Mouse (Mus musculus) kidney, adult 2 months (tissue): ENCODE results near the gene Skida1. TPM values are rescaled to one million over a fixed set of nuclear protein-coding genes. Genes with fewer than 3 reads are reported as not detected.

Source experiments
- DNase-seq: peaks from one replicate; pipeline ENCODE4 v3.0.0; 2021
- H3K27ac ChIP-seq: fragments of 200-500 bp; 2 replicates; pipeline ENCODE4 v1.5.1; 2012; ENCODE audit warnings: low read depth, low read length, control low read depth, inconsistent platforms; ENCODE audit not compliant: insufficient read depth
- H3K27me3 ChIP-seq: fragments of 200-500 bp; replicated peaks from 2 replicates; pipeline ENCODE4 v1.6.1; 2012; ENCODE audit warnings: mild to moderate bottlenecking, moderate library complexity, low read length, inconsistent platforms; ENCODE audit not compliant: control insufficient read depth, insufficient read depth
- H3K36me3 ChIP-seq: fragments of 200-500 bp; 2 replicates; pipeline ENCODE4 v1.6.1; 2012; ENCODE audit warnings: mild to moderate bottlenecking, moderate library complexity, low read length, inconsistent platforms; ENCODE audit not compliant: control insufficient read depth, insufficient read depth
- H3K4me1 ChIP-seq: fragments of 200-500 bp; 2 replicates; pipeline ENCODE4 v1.6.1; 2011; ENCODE audit warnings: low read length; ENCODE audit not compliant: control insufficient read depth, insufficient read depth
- H3K4me3 ChIP-seq: fragments of 200-500 bp; 2 replicates; pipeline ENCODE4 v1.5.1; 2011; ENCODE audit warnings: mild to moderate bottlenecking, low read depth, low read length, control low read depth; ENCODE audit not compliant: insufficient read depth
- CTCF ChIP-seq: fragments of 200-500 bp; conservative IDR thresholded peaks from 2 replicates; pipeline ENCODE4 v1.5.1; 2011; ENCODE audit warnings: low read depth, mild to moderate bottlenecking, control low read depth, low read length, moderate library complexity, mixed read lengths; ENCODE audit not compliant: insufficient read depth, insufficient read length
- POLR2A ChIP-seq: fragments of 200-500 bp; IDR thresholded peaks from one replicate; pipeline ENCODE4 v1.6.1; 2011; ENCODE audit warnings: low read depth, low read length, control low read depth
- WGBS: fragments of 180-500 bp; shearing (Covaris S2); methylation state at CpG from one replicate; pipeline ENCODE4 v1.1.7; 2018; 5-methylcytosine and 5-hydroxymethylcytosine counted together
- polyA plus RNA-seq: library from polyadenylated mRNA; depleted of rRNA; stranded (reverse); fragments of >200 nt; gene quantifications from 2 replicates; pipeline ENCODE4 v1.2.3, GENCODE M21; 2012; rRNA removed

The Skida1 gene
- polyA plus RNA-seq, 1 experiment: 2.4 TPM

DNA sequence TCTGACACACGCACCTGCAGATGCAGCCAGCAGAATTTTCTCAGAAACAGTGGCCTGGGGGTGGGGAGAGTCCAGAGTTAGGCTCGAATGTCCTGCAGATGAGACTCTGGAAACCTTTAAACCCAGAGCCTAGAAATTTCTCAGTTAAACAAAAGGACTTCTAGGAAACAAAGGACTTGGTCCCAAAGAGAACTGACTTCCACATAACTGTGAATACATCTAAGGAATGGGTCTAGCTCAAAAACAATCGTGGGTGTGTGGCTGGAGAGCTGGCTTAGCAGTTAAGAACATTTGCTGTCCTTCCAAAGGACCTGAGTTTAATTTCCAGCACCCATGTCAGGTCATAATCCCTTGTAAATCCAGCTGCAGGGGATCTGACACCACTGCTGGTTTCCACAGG, 33.3 kb downstream of the Skida1 start:
- Histone ChIP-seq H3K4me3 (no peak overlapping the region), H3K4me1 (no peaks in the 10 kb centered on the region), H3K27ac (no peak overlapping the region), H3K27me3 (no peaks in the 10 kb centered on the region), H3K36me3 (no peaks in the 10 kb centered on the region)
- peak; percentile 14 for DNase-seq
- 53% methylated on average over 3 of the region's 3 CpGs for WGBS
- no peak for TF ChIP-seq POLR2A
- TF ChIP-seq CTCF: no peak

GRCm38 (mm10) chr2:18012866-18013265, 36.0 kb downstream of the Skida1 start:
- H3K4me3 ChIP-seq: no peak overlapping the region
- no peaks in the 10 kb centered on the region for H3K27me3 ChIP-seq
- no peak overlapping the region for H3K27ac ChIP-seq
- TF ChIP-seq POLR2A: no peak
- TF ChIP-seq CTCF: no peak
- WGBS: 92% methylated on average over 3 of the region's 3 CpGs
- DNase-seq: no peak
- no peaks in the 10 kb centered on the region for H3K36me3 ChIP-seq
- H3K4me1 ChIP-seq: no peaks in the 10 kb centered on the region

DNA sequence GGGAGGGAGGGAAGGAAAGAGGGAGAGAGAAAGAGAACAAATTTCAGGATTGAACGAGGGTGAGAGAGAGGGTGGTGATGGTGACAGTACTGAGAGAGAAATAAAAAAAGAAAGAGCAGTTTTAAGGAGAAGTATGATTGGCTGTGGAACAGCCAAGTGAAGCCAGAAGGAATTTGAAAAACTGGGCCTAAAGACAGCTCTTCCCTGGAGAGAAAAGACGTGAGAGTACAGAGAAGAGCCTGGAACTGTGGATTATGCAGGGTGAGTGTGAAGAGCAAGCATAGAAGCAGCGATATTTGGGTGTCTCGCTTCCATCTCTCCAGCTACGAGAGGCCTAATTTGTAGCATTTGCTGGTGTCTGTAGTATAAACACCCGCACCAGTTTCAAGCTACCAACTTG, 37.6 kb downstream of the Skida1 start:
- WGBS: 90% methylated on average over 6 of the region's 6 CpGs
- Histone ChIP-seq H3K4me3 (no peak overlapping the region), H3K4me1 (no peaks in the 10 kb centered on the region), H3K27me3 (no peaks in the 10 kb centered on the region), H3K36me3 (no peaks in the 10 kb centered on the region), H3K27ac (no peak overlapping the region)
- DNase-seq: no peak
- TF ChIP-seq POLR2A: no peak
- no peak for TF ChIP-seq CTCF

GRCm38 (mm10) chr2:18005137-18005536, 43.7 kb downstream of the Skida1 start:
- no peak for TF ChIP-seq POLR2A
- no peak for TF ChIP-seq CTCF
- H3K27ac ChIP-seq: no peak overlapping the region

DNA sequence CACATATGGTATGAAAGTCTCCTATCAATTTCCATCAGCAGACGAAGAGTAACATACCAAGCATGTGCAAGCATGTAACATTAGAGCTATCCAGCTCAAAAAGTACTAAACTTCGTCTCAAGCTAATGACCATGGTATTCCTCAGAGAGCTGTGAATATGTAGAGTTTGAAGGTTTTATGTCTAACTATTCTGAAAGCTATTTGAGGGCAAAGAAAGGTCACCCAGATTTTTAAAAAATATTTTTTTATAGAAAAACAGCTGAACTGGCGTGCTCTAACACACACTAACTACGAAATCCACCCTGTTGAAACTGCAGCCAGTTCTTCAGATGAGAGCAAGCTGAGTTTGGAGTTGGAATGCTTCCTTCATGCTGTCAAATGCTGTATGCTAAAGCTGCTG, 44.6 kb downstream of the Skida1 start:
- Histone ChIP-seq H3K27ac (no peak overlapping the region), H3K4me1 (no peaks in the 10 kb centered on the region), H3K27me3 (no peaks in the 10 kb centered on the region), H3K36me3 (no peaks in the 10 kb centered on the region), H3K4me3 (no peak overlapping the region)
- DNase-seq: peak; percentile 36
- WGBS: 72% methylated on average over 4 of the region's 4 CpGs
- TF ChIP-seq CTCF (no peak), POLR2A (no peak)

More at GRCm38 (mm10) chr2:18005137-18005536, 43.7 kb downstream of the Skida1 start:
- Histone ChIP-seq H3K36me3 (no peaks in the 10 kb centered on the region), H3K4me1 (no peaks in the 10 kb centered on the region), H3K4me3 (no peak overlapping the region), H3K27me3 (no peaks in the 10 kb centered on the region)
- DNase-seq: no peak
- 32% methylated on average over 8 of the region's 8 CpGs for WGBS

DNA sequence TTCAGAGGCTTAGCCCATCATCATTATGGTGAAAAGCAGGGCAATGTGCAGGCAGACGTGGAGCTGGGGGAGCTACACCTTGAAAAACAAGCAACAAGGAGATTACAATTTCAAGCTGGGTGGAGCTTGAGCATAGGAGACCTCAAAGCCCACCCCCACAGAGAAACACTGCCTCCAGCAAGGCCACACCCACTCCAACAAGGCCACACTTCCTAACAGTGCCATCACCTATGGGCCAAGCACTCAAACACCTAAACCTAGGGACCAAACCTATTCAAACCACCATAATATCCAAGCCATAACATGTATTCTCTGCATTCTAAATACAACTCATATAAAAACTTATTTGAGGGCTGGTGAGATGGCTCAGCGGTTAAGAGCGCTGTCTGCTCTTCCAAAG, 46.5 kb downstream of the Skida1 start:
- Histone ChIP-seq H3K27me3 (no peaks in the 10 kb centered on the region), H3K27ac (no peak overlapping the region), H3K36me3 (no peaks in the 10 kb centered on the region), H3K4me1 (no peaks in the 10 kb centered on the region), H3K4me3 (no peak overlapping the region)
- DNase-seq: no peak
- no peak for TF ChIP-seq CTCF
- no peak for TF ChIP-seq POLR2A
- over 99% methylated on average over 3 of the region's 3 CpGs for WGBS

GRCm38 (mm10) chr2:17996858-17997257, 52.0 kb downstream of the Skida1 start, which contains the start of gene H2al2a:
Gene H2al2a (minus strand): TSS chr2:17996958.
- Histone ChIP-seq H3K27ac (no peak within 1 kb of the TSS), H3K4me3 (no peak within 1 kb of the TSS), H3K27me3 (no peaks in the 10 kb centered on the region), H3K36me3 (no peaks in the 10 kb centered on the region), H3K4me1 (no peaks in the 10 kb centered on the region)
- no peak for DNase-seq
- no peak for TF ChIP-seq POLR2A
- no peak for TF ChIP-seq CTCF

Other genes with a start within 250 kb of the Skida1 start
- 0.41 TPM in 1 of 2 replicates, not detected in the other for gene H2al2a, start 52.1 kb downstream of the Skida1 start, polyA plus RNA-seq
- 1.7 and 2.8 TPM in 2 replicates for gene A930004D18Rik, start 11.3 kb downstream of the Skida1 start, polyA plus RNA-seq
- gene Mllt10, start 6.2 kb upstream of the Skida1 start, polyA plus RNA-seq: 29.3 and 32.7 TPM in 2 replicates